Mouse (Mus musculus) liver, embryonic 11.5 days (tissue): ENCODE results near the gene Gcgr. TPM values are rescaled to one million over a fixed set of nuclear protein-coding genes. Genes with fewer than 3 reads are reported as not detected.

Experiments used
- polyA plus RNA-seq: library from polyadenylated mRNA; unstranded; fragments of >200 nt; fragmentation: Nextera tagmentation; extraction: Ambion mirVana; gene quantifications from 2 replicates; pipeline ENCODE4 v1.2.1, GENCODE M21; 2014

The Gcgr gene
- polyA plus RNA-seq, 1 experiment from 2014 or later: 7.7 TPM

Other genes with a start within 250 kb of the Gcgr start
- 1,592 and 1,704 TPM in 2 replicates for gene Actg1, start 182.2 kb upstream of the Gcgr start, polyA plus RNA-seq
- 0.29 TPM in 1 of 2 replicates, not detected in the other for gene Fscn2, start 169.2 kb upstream of the Gcgr start, polyA plus RNA-seq
- gene Faap100, start 151.9 kb upstream of the Gcgr start, polyA plus RNA-seq: 22.8 and 23.2 TPM in 2 replicates
- 44.5 and 47.2 TPM in 2 replicates for gene Nploc4, start 93.0 kb upstream of the Gcgr start, polyA plus RNA-seq
- gene Tspan10, start 88.1 kb upstream of the Gcgr start, polyA plus RNA-seq: 0.10 TPM in 1 of 2 replicates, not detected in the other
- 0.18 and 0.51 TPM in 2 replicates for gene Pde6g, start 77.2 kb upstream of the Gcgr start, polyA plus RNA-seq
- 12.7 and 16.8 TPM in 2 replicates for gene Oxld1, start 72.6 kb upstream of the Gcgr start, polyA plus RNA-seq
- 51.5 and 52.0 TPM in 2 replicates for gene Ccdc137, start 72.6 kb upstream of the Gcgr start, polyA plus RNA-seq
- 39.1 and 40.2 TPM in 2 replicates for gene Arl16, start 63.1 kb upstream of the Gcgr start, polyA plus RNA-seq
- 252 and 266 TPM in 2 replicates for gene Mrpl12, start 46.1 kb upstream of the Gcgr start, polyA plus RNA-seq
- gene Slc25a10, start 38.9 kb upstream of the Gcgr start, polyA plus RNA-seq: 65.5 and 70.6 TPM in 2 replicates
- 117 and 123 TPM in 2 replicates for gene Mcrip1, start 19.0 kb downstream of the Gcgr start, polyA plus RNA-seq
- gene Ppp1r27, start 20.4 kb downstream of the Gcgr start, polyA plus RNA-seq: not detected in 2 replicates
- 648 and 680 TPM in 2 replicates for gene P4hb, start 42.6 kb downstream of the Gcgr start, polyA plus RNA-seq
- gene Arhgdia, start 50.9 kb downstream of the Gcgr start, polyA plus RNA-seq: 557 and 561 TPM in 2 replicates
- 601 and 617 TPM in 2 replicates for gene Alyref, start 67.7 kb downstream of the Gcgr start, polyA plus RNA-seq
- 200 and 208 TPM in 2 replicates for gene Anapc11, start 67.7 kb downstream of the Gcgr start, polyA plus RNA-seq
- gene Npb, start 77.8 kb downstream of the Gcgr start, polyA plus RNA-seq: 3.6 and 6.3 TPM in 2 replicates
- 165 and 175 TPM in 2 replicates for gene Pcyt2, start 87.2 kb downstream of the Gcgr start, polyA plus RNA-seq
- gene Sirt7, start 94.5 kb downstream of the Gcgr start, polyA plus RNA-seq: 48.6 and 54.8 TPM in 2 replicates
- 32.6 and 34.8 TPM in 2 replicates for gene Mafg, start 102.9 kb downstream of the Gcgr start, polyA plus RNA-seq
- 18.5 and 21.2 TPM in 2 replicates for gene Pycr1, start 113.1 kb downstream of the Gcgr start, polyA plus RNA-seq
- 0.34 and 0.60 TPM in 2 replicates for gene Myadml2, start 117.5 kb downstream of the Gcgr start, polyA plus RNA-seq
- gene Notum, start 130.5 kb downstream of the Gcgr start, polyA plus RNA-seq: 0.51 and 0.52 TPM in 2 replicates
- gene Aspscr1, start 142.3 kb downstream of the Gcgr start, polyA plus RNA-seq: 83.7 and 97.1 TPM in 2 replicates
- gene Cenpx, start 183.0 kb downstream of the Gcgr start, polyA plus RNA-seq: 178 and 192 TPM in 2 replicates
- gene Lrrc45, start 183.2 kb downstream of the Gcgr start, polyA plus RNA-seq: 34.2 and 38.3 TPM in 2 replicates
- 1.2 and 1.8 TPM in 2 replicates for gene Rac3, start 190.8 kb downstream of the Gcgr start, polyA plus RNA-seq
- gene Dcxr, start 196.6 kb downstream of the Gcgr start, polyA plus RNA-seq: 12.9 and 13.2 TPM in 2 replicates
- 0.22 and 0.32 TPM in 2 replicates for gene Cbr2, start 201.4 kb downstream of the Gcgr start, polyA plus RNA-seq
- 11.4 and 17.5 TPM in 2 replicates for gene Hmga1b, start 232.1 kb downstream of the Gcgr start, polyA plus RNA-seq